Mouse (Mus musculus) brain, adult 2 months (tissue): ENCODE results near the gene Gpc5.

ENCODE experiments used
- DNase-seq: peaks from one replicate; pipeline ENCODE4 v3.0.0; 2011; ENCODE audit warnings: low read depth, low spot score

Gpc5 gene

GRCm38 (mm10) chr14:116308541-116308940 is 1216.5 kb downstream of the Gpc5 start:
- DNase-seq, result no peak

GRCm38 (mm10) chr14:116317491-116317890 is 1225.5 kb downstream of the Gpc5 start:
- no peak for DNase-seq

DNA sequence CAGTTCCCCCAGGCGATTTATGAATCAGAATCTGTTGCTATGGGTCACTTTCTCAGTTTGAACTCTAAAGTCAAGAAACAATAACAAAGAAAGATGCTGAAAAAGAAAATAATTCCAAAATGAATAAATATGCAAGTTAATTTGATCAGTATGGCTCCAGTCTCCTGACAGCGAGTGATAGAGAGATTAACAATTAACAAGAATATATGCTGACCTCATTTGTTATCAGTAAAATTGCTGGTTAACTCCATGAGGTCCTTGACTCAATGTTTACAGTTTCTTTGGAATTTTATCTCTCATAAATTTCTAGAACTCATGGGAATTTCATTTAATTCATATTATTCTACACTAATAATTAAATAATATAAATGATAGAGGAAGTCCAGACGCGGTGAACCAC is 1244.2 kb downstream of the Gpc5 start:
- no peak for DNase-seq

- DNase-seq, result no peak
Observed at GRCm38 (mm10) chr14:116338395-116338794, 1246.4 kb downstream of the Gpc5 start.

- DNase-seq, result no peak
Observed at GRCm38 (mm10) chr14:116348560-116348959, 1256.5 kb downstream of the Gpc5 start.

- DNase-seq, result no peak
Observed at GRCm38 (mm10) chr14:116384602-116385001, 1292.6 kb downstream of the Gpc5 start.

GRCm38 (mm10) chr14:116415511-116415910 is 1323.5 kb downstream of the Gpc5 start:
- DNase-seq, result peak; percentile 47

DNA sequence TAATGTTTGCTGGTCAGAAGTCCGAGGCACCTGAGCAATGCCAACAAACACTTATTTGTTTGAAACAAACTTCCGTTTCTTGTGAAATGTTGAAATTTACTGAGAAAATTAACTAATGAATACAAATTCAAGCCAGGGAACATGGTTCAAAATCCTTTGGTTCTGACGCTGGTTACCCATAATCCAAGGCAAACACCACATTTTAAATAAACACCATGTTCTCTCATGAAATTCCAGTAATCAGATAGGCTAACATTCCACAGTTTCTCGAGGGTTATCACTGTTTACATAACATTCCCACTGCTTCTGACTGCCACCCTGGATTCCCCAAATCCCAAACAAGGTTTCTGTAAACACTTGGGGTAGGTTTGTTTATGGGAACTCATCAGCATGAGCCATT is 1356.2 kb downstream of the Gpc5 start:
- no peak for DNase-seq

- no peak for DNase-seq
Observed at GRCm38 (mm10) chr14:116453356-116453755, 1361.3 kb downstream of the Gpc5 start.

DNA sequence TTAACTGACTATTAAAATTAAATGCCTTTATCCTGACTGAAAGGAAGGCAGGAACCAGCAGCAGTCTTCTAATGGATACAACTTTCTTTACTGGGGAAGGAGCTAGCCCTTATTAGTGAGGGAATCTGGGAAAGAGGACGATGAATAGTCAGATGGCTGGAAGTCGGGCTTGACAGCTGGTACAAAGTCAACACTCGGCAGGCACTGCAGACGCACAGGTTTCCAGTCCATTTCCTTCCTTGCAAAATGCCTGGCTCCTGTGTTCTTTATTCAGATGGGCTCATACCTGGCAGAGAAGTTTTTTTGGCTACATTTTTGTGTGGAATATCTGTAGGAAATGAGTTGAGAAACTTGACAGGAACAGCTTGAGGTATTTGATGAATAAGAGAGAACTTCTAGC is 1364.2 kb downstream of the Gpc5 start:
- peak; percentile 5 for DNase-seq

DNA sequence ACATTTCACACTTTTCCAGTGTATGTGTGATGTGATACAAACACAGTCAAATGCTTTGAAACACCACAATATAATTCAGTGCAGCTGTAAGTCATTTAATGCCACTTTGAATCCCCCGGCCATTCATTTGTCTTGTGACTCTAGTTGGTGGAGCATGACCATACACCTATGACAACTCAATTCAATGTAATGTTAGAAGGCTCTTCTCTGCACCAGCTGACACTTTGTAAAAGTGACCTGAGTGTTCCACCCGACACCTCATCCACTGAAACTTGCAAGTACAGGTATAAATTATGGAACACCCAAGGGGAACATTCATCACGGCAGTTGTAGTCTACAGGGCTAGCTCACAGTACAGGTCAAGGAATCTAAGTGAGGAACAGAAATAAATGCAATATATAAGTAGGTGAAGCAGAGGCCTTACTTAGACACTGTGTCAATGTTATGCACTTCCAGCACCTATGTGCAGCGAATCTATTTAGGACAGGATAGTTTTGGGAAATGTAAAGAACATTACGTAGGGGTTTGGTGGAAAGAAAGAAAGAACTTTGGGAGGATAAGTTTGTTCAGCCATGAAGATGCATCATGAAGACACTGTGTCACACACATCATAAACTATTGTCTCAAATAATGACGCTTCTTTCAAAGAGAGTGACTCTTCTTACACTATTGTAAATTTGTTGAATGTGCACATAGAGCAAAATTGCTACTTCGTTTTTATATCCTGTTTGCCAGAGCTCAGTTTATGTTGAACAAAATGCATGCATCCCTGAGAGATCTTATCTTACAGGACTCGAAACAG is 1381.6 kb downstream of the Gpc5 start:
- DNase-seq, result no peak

GRCm38 (mm10) chr14:116494285-116494850 is 1402.4 kb downstream of the Gpc5 start:
- DNase-seq, result no peak

GRCm38 (mm10) chr14:116538216-116538615 is 1446.2 kb downstream of the Gpc5 start:
- DNase-seq, result no peak

DNA sequence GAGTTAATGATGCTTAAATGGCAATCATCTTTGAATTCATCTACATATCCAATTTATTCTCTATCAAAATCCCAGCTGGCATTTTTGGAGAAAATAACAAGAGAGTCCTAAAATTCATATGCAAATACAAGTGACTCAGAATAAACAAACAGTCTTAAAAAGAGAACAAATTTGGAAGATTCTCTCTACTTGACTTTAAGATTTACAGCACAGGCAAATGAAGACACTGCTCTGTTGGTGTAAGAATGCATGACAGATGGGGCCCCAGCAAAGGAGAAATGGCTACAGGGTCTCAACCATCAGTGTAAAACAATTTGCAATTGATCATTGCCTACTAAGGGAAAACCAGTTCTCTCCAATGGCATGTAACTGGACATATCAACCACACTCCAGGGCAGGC is 1451.7 kb downstream of the Gpc5 start:
- peak; percentile 24 for DNase-seq

DNA sequence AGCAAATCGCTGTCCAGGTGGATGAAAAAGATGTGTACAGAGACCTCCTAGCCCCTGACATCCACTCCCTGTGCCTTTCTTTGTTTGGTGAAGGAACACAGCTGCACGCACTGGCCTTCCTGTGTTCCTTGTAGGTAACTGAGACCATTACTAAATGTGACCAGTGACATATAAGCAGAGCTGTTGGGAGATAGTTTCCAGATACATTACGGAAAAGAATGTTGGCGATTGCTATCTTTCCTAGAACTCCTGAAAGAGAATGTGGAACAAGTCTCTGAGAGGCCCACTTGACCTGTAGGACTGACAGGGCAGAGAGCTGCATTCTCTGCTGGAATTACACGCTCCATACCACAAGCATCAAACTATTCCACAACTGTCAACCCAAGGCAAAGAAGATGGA is 1459.4 kb downstream of the Gpc5 start:
- no peak for DNase-seq

DNA sequence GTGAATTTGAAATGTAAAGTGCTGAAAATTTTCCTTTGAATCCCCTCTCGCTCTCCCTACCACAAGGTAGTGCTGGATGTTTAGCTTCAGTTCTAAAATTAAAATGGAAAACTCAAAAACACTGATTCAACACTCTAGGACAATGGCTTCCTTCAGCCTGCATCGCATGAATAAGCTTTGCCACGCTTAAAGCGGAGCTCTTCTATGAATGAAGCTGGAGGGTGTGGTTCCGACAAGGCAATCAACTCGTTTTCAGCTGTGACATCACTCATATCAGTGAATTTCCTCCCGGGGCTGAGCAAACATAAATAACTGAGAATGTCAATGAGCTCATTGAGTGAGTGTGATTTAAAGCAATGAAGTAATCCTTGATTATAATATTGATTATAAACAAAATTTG is 1461.3 kb downstream of the Gpc5 start:
- DNase-seq, result peak; percentile 19

GRCm38 (mm10) chr14:116558141-116558800 is 1466.3 kb downstream of the Gpc5 start:
- no peak for DNase-seq

- DNase-seq, result peak; percentile 43
Observed at GRCm38 (mm10) chr14:116559990-116560389, 1468.0 kb downstream of the Gpc5 start.
